Comparison of ENCODE assay signal across 9 mouse cellular contexts in the genomic region with DNA sequence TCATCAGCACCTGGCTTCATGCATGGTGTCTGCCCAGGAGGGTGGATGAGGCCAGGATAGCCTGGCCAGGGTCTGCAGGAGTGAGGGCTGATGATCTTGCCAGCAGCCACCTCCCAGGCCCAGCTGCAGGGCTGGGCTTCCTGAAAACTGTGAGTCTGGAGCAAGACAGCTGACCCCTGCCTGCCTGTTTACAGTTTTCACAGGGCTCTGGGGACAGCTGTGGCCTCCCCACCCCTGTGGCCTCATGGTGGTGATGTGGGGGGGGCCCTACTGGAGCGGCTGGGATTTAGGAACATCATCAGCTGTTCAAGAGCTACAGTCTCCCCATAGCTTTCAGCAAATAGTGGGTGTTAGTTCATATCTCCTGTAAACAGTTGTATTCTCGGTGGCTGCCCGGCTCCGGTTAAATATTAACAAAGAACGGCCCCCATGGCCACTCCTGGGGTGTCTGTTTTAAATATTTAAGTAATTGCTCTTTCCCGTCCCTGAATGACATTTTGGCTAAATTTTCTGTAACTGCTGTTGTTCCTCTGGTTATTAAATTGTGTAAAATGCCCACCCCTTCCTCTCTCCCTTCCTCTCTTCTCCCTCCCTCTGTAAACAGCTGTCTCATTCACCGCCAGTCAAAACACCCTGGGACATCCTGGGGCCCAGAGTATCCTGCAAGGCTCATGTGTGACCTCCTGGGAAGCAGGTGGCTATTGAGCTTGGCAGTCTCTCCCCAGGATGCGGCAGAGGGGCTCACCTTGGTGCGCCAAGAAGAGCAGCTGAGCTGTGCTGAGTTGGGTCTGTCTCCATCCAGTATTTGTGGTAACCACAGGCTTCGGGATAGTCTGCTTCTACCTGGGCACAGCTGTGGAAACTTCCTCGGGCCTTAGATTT. TPM values are rescaled to one million over a fixed set of nuclear protein-coding genes. Genes with fewer than 3 reads are reported as not detected.
DNase-seq lines count a peak whose midpoint lies in the region; ATAC-seq and TF ChIP-seq lines count a peak whose summit lies in the region.
"Had no signal": no experiment of that assay in that cellular context is flagged by ENCODE, and none has a peak within 500 bp of the region (broad histone marks: within the 10 kb centered on the region; RNA-seq: fewer than 3 reads in every experiment).

No protein-coding gene starts in this region.

- peak; percentile 3 for DNase-seq in adipocyte (ENCODE audit: low spot score)
- DNase-seq in gastrocnemius, adult 8-10 months (ENCODE audit: low spot score in 2 of 2) = peak; percentile 39 to 75
- peak; percentile 23 for DNase-seq in kidney, adult 2 months
- no peak for DNase-seq in cerebellum, adult 2 months
- no peak for DNase-seq in layer of hippocampus, postnatal 25 days (ENCODE audit: extremely low spot score in 1 of 2, low spot score in 1 of 2)
- no peak for DNase-seq in B cell, adult 2 months
- DNase-seq in layer of hippocampus, adult 18-20 months (ENCODE audit: low spot score in 2 of 2) = no peak

- no peak for TF ChIP-seq POLR2A in kidney, adult 2 months (IDR thresholded peaks at IDR 0.05; ENCODE audit: low read depth, low read length)
- TF ChIP-seq POLR2A in cerebellum, adult 2 months (IDR thresholded peaks at IDR 0.05; ENCODE audit: borderline replicate concordance, insufficient read depth, low read length) = no peak

- no peak for TF ChIP-seq CTCF in kidney, adult 2 months (conservative IDR thresholded peaks at IDR 0.05; ENCODE audit: insufficient read depth, insufficient read length, low read depth, low read length)
- no peak for TF ChIP-seq CTCF in cerebellum, adult 2 months (IDR thresholded peaks at IDR 0.05; ENCODE audit: borderline replicate concordance, insufficient read depth, low read depth, low read length)

- H3K36me3 ChIP-seq in kidney, adult 2 months (ENCODE audit: control insufficient read depth, insufficient read depth, low read length) = no peaks in the 10 kb centered on the region
- no peaks in the 10 kb centered on the region for H3K36me3 ChIP-seq in liver, embryonic 16.5 days (ENCODE audit: control insufficient read depth, insufficient read depth)
- H3K36me3 ChIP-seq: G1E had no signal

- H3K9me3 ChIP-seq in liver, embryonic 16.5 days (replicated peaks; ENCODE audit: control insufficient read depth, low read length) = no peaks in the 10 kb centered on the region
- H3K9me3 ChIP-seq: G1E had no signal

- H3K4me3 ChIP-seq in kidney, adult 2 months (ENCODE audit: insufficient read depth, low read depth, low read length) = no peak overlapping the region
- peak overlapping the region; percentile 25; the same call in 1 of the 2 replicates for H3K4me3 ChIP-seq in liver, embryonic 16.5 days (ENCODE audit: low read depth, low read length)
- H3K4me3 ChIP-seq in cerebellum, adult 2 months (replicated peaks; ENCODE audit: insufficient read depth, low read depth, low read length) = no peak overlapping the region

- H3K27me3 ChIP-seq in kidney, adult 2 months (replicated peaks; ENCODE audit: control insufficient read depth, insufficient read depth, low read length) = no peaks in the 10 kb centered on the region
- H3K27me3 ChIP-seq in liver, embryonic 16.5 days (ENCODE audit: control insufficient read depth, insufficient read depth, low read depth, low read length) = no peaks in the 10 kb centered on the region
- no peaks in the 10 kb centered on the region for H3K27me3 ChIP-seq in cerebellum, adult 2 months (ENCODE audit: control insufficient read depth, insufficient read depth, low read length)

- 30% methylated on average over 11 of the region's 11 CpGs for whole genome bisulfite sequencing in kidney, adult 2 months
- WGBS in liver, embryonic 16.5 days (ENCODE audit: insufficient replicate concordance) = 46% methylated on average over 11 of the region's 11 CpGs
- 47% methylated on average over 11 of the region's 11 CpGs for WGBS in cerebellum, adult 2 months

- 0 out of 2 replicates have a peak overlapping the region, but pooled peaks have one; percentile 15 for H3K9ac ChIP-seq in liver, embryonic 16.5 days (ENCODE audit: low read depth, low read length)

- H3K4me1 ChIP-seq in kidney, adult 2 months (ENCODE audit: control insufficient read depth, insufficient read depth, low read length) = peaks cover 3% of the 10 kb centered on the region; the same call in 1 of the 2 replicates
- peaks cover 2% of the 10 kb centered on the region for H3K4me1 ChIP-seq in liver, embryonic 16.5 days (ENCODE audit: control insufficient read depth, low read depth, low read length)
- no peaks in the 10 kb centered on the region for H3K4me1 ChIP-seq in cerebellum, adult 2 months (ENCODE audit: control insufficient read depth, insufficient read depth, low read length)

- no peak overlapping the region for H3K27ac ChIP-seq in kidney, adult 2 months (ENCODE audit: insufficient read depth, low read depth, low read length)
- peak overlapping the region; percentile 85 for H3K27ac ChIP-seq in liver, embryonic 16.5 days (ENCODE audit: low read length)
- H3K27ac ChIP-seq in cerebellum, adult 2 months (ENCODE audit: insufficient read depth, low read length) = no peak overlapping the region

- ATAC-seq in liver, embryonic 16.5 days (ENCODE audit: low read depth) = peak; percentile 88

- H3K4me2 ChIP-seq in liver, embryonic 16.5 days (ENCODE audit: low read depth, low read length) = peak overlapping the region; percentile 21

RNA-seq across cellular contexts. Expression of a gene that starts 57.9 kb away (rescaled TPM):
- 10 to 100 TPM in 3 of 4 experiments, 1 to 10 TPM in 1; 9.6 to 14.2 (median 11.9) TPM for total RNA-seq in gastrocnemius, adult 8-10 months (2022)
- polyA plus RNA-seq in kidney, adult 2 months (2012; rRNA removed) = 25.0 and 28.3 TPM in 2 replicates
- polyA plus RNA-seq in liver, embryonic 16.5 days (2015; fragmentation: Nextera tagmentation; extraction: Ambion mirVana) = 1.2 and 1.5 TPM in 2 replicates
- 52.0 and 58.5 TPM in 2 replicates for polyA plus RNA-seq in cerebellum, adult 2 months (2012; rRNA removed)
- total RNA-seq in layer of hippocampus, postnatal 25 days (2021) = 10 to 100 TPM; 13.7 to 16.4 TPM
- 10 to 100 TPM; 16.9 to 19.5 TPM for total RNA-seq in layer of hippocampus, adult 18-20 months (2021)
- polyA plus RNA-seq: G1E had no signal

Comparison
In these comparisons a context has a peak if more than half of its experiments do, and no peak if none do; other contexts are left out.
1. DNase-seq: peak in adipocyte (single experiment), gastrocnemius, adult 8-10 months (2 of 2) and kidney, adult 2 months (single experiment); none in cerebellum, adult 2 months (0 of 2), layer of hippocampus, postnatal 25 days (0 of 2), B cell, adult 2 months (0 of 2) and layer of hippocampus, adult 18-20 months (0 of 2).